Comparison of ENCODE assay signal across 25 mouse cellular contexts in genomic region chr1:60616916-60617315, GRCm38 (mm10). TPM values are rescaled to one million over a fixed set of nuclear protein-coding genes. Genes with fewer than 3 reads are reported as not detected.
DNase-seq lines count a peak whose midpoint lies in the region; ATAC-seq and TF ChIP-seq lines count a peak whose summit lies in the region.
"Had no signal": no experiment of that assay in that cellular context is flagged by ENCODE, and none has a peak within 500 bp of the region (broad histone marks: within the 10 kb centered on the region; RNA-seq: fewer than 3 reads in every experiment).

No protein-coding gene starts in this region.

- no peak overlapping the region for H3K4me3 ChIP-seq in lung, postnatal 0 days (ENCODE audit: low read depth, low read length)
- no peak overlapping the region for H3K4me3 ChIP-seq in lung, adult 2 months (replicated peaks; ENCODE audit: extremely low read depth, low read depth, low read length)
- H3K4me3 ChIP-seq in embryonic fibroblast, embryonic 13.5 days (ENCODE audit: insufficient read depth, low read length): no peak overlapping the region
- H3K4me3 ChIP-seq in neural tube, embryonic 15.5 days (replicated peaks): no peak overlapping the region
- H3K4me3 ChIP-seq: embryonic facial prominence, embryonic 13.5 days; embryonic facial prominence, embryonic 15.5 days; forebrain, embryonic 13.5 days; forebrain, embryonic 15.5 days had no signal

- TF ChIP-seq CTCF in lung, postnatal 0 days (IDR thresholded peaks at IDR 0.05): no peak
- TF ChIP-seq CTCF in lung, adult 2 months (IDR thresholded peaks at IDR 0.05; ENCODE audit: insufficient read depth, low read length): no peak
- no peak for TF ChIP-seq CTCF in embryonic fibroblast, embryonic 13.5 days (IDR thresholded peaks at IDR 0.05; ENCODE audit: borderline replicate concordance, insufficient read depth, low read length)

- DNase-seq in lung, postnatal 0 days (ENCODE audit: low spot score): peak; percentile 44
- no peak for DNase-seq in lung, adult 2 months
- DNase-seq in 3T3-L1 (ENCODE audit: low read depth, low spot score) (peak; percentile 93), NIH3T3 (ENCODE audit: low read depth) (peak; percentile 65)
- no peak for DNase-seq in kidney, postnatal 4 days
- no peak for DNase-seq in testis, postnatal 10 days (ENCODE audit: low spot score)
- DNase-seq: adrenal gland, adult 8-10 months; adrenal gland, postnatal 14 days; adrenal gland, postnatal 36 days; cerebellum, adult 11-12 months; cerebellum, adult 2 months; cerebellum, adult 9-10 months; cerebellum, postnatal 14 days; cerebellum, postnatal 36 days; embryo, embryonic 11 days; forebrain, postnatal 0 days had no signal

- H3K4me2 ChIP-seq in lung, postnatal 0 days (replicated peaks; ENCODE audit: low read depth, low read length): no peak overlapping the region
- H3K4me2 ChIP-seq in neural tube, embryonic 15.5 days: no peak overlapping the region
- H3K4me2 ChIP-seq: embryonic facial prominence, embryonic 13.5 days; embryonic facial prominence, embryonic 15.5 days; forebrain, embryonic 13.5 days; forebrain, embryonic 15.5 days had no signal

- WGBS in lung, postnatal 0 days: 49% methylated on average over 2 of the region's 2 CpGs
- 59% methylated on average over 2 of the region's 2 CpGs for WGBS in lung, adult 2 months
- 82% methylated on average over 2 of the region's 2 CpGs for WGBS in neural tube, embryonic 15.5 days

- no peaks in the 10 kb centered on the region for H3K36me3 ChIP-seq in lung, postnatal 0 days (ENCODE audit: insufficient read depth, low read length)
- no peaks in the 10 kb centered on the region for H3K36me3 ChIP-seq in neural tube, embryonic 15.5 days
- H3K36me3 ChIP-seq: embryonic facial prominence, embryonic 13.5 days; embryonic facial prominence, embryonic 15.5 days; forebrain, embryonic 15.5 days; G1E had no signal

- H3K4me1 ChIP-seq in lung, postnatal 0 days (ENCODE audit: insufficient read depth, low read depth, low read length): no peaks in the 10 kb centered on the region
- H3K4me1 ChIP-seq in lung, adult 2 months (ENCODE audit: control insufficient read depth, insufficient read depth, low read length): peaks cover 8% of the 10 kb centered on the region
- peaks cover 5% of the 10 kb centered on the region; the same call in 1 of the 2 replicates for H3K4me1 ChIP-seq in embryonic fibroblast, embryonic 13.5 days (ENCODE audit: control insufficient read depth, insufficient read depth, low read length)
- H3K4me1 ChIP-seq in neural tube, embryonic 15.5 days: no peaks in the 10 kb centered on the region
- H3K4me1 ChIP-seq: embryonic facial prominence, embryonic 13.5 days; embryonic facial prominence, embryonic 15.5 days; forebrain, embryonic 13.5 days; forebrain, embryonic 15.5 days had no signal

- no peak for TF ChIP-seq POLR2A in lung, adult 2 months (IDR thresholded peaks at IDR 0.05; ENCODE audit: borderline replicate concordance, extremely low read depth, low read depth, low read length)
- TF ChIP-seq POLR2A in embryonic fibroblast, embryonic 13.5 days (IDR thresholded peaks at IDR 0.05; ENCODE audit: low read depth, low read length): no peak

- no peak for TF ChIP-seq EP300 in lung, postnatal 0 days (IDR thresholded peaks at IDR 0.05)

- H3K9ac ChIP-seq in lung, postnatal 0 days (replicated peaks; ENCODE audit: low read depth): no peak overlapping the region
- no peak overlapping the region for H3K9ac ChIP-seq in neural tube, embryonic 15.5 days (replicated peaks)
- H3K9ac ChIP-seq: embryonic facial prominence, embryonic 13.5 days; embryonic facial prominence, embryonic 15.5 days; forebrain, embryonic 13.5 days; forebrain, embryonic 15.5 days; forebrain, postnatal 0 days had no signal

- no peak overlapping the region for H3K27ac ChIP-seq in lung, postnatal 0 days (ENCODE audit: low read length)
- peak overlapping the region; percentile 38; the same call in 1 of the 2 replicates for H3K27ac ChIP-seq in embryonic fibroblast, embryonic 13.5 days (ENCODE audit: insufficient read depth, low read length)
- H3K27ac ChIP-seq in neural tube, embryonic 15.5 days (replicated peaks): no peak overlapping the region
- H3K27ac ChIP-seq: embryonic facial prominence, embryonic 13.5 days; embryonic facial prominence, embryonic 15.5 days; forebrain, embryonic 13.5 days; forebrain, embryonic 15.5 days had no signal

- no peaks in the 10 kb centered on the region for H3K9me3 ChIP-seq in lung, postnatal 0 days (ENCODE audit: low read length)
- H3K9me3 ChIP-seq in neural tube, embryonic 15.5 days (replicated peaks): no peaks in the 10 kb centered on the region
- H3K9me3 ChIP-seq: embryonic facial prominence, embryonic 13.5 days; embryonic facial prominence, embryonic 15.5 days; forebrain, embryonic 13.5 days; forebrain, embryonic 15.5 days; G1E had no signal

- no peak for ATAC-seq in lung, postnatal 0 days
- ATAC-seq in neural tube, embryonic 15.5 days (ENCODE audit: low FRiP score): no peak
- ATAC-seq: CD4-positive, CD25-positive, alpha-beta regulatory T cell, adult 4 months; forebrain, postnatal 0 days had no signal

- H3K27me3 ChIP-seq in lung, postnatal 0 days (replicated peaks; ENCODE audit: insufficient read depth, low read length): no peaks in the 10 kb centered on the region
- no peaks in the 10 kb centered on the region for H3K27me3 ChIP-seq in neural tube, embryonic 15.5 days (replicated peaks)
- H3K27me3 ChIP-seq: CH12.LX; embryonic facial prominence, embryonic 13.5 days; embryonic facial prominence, embryonic 15.5 days; forebrain, embryonic 13.5 days; forebrain, embryonic 15.5 days had no signal

RNA-seq across cellular contexts. Expression of gene Raph1, which starts 50.0 kb away (rescaled TPM):
- 23.6 and 32.6 TPM in 2 replicates for polyA plus RNA-seq in lung, postnatal 0 days (2015; fragmentation: Nextera tagmentation; extraction: Ambion mirVana)
- 14.1 and 16.4 TPM in 2 replicates for polyA plus RNA-seq in lung, adult 2 months (2012; rRNA removed)
- 43.5 and 88.2 TPM in 2 replicates for polyA plus RNA-seq in embryonic fibroblast, embryonic 13.5 days (2011; ENCODE audit: insufficient read length, low read depth, missing spikeins)
- 23.2 and 27.8 TPM in 2 replicates for polyA plus RNA-seq in neural tube, embryonic 15.5 days (2015; fragmentation: Nextera tagmentation; extraction: Ambion mirVana)
- polyA plus RNA-seq: G1E had no signal

Comparison
In these comparisons a context has a peak if more than half of its experiments do, and no peak if none do; other contexts are left out.
1. DNase-seq: peak in lung, postnatal 0 days (single experiment), 3T3-L1 (single experiment) and NIH3T3 (single experiment); none in lung, adult 2 months (single experiment), kidney, postnatal 4 days (0 of 2) and testis, postnatal 10 days (single experiment).